Mouse (Mus musculus): ENCODE measurements at regions not wholly inside any gene's neighbourhood (a gene's known extent, or its start where the extent isn't known, plus 50 kb on each side); places are given as distances from the start of the nearest gene placed in this dataset.

GRCm38 (mm10) chr1:185112017-185112399, 91.9 kb upstream of the Rab3gap2 start:
- Histone ChIP-seq H3K4me2 (no peak overlapping the region), H3K9me3 (replicated peaks) (no peaks in the 10 kb centered on the region), H3K27me3 (no peaks in the 10 kb centered on the region), H3K4me3 (replicated peaks) (no peak overlapping the region), H3K27ac (replicated peaks) (no peak overlapping the region), H3K9ac (no peak overlapping the region), H3K4me1 (replicated peaks) (no peaks in the 10 kb centered on the region), H3K36me3 (replicated peaks) (no peaks in the 10 kb centered on the region)
- ATAC-seq (ENCODE audit: insufficient read depth), result no peak
- WGBS (ENCODE audit: insufficient replicate concordance), result 67% methylated on average over 4 of the region's 4 CpGs

GRCm38 (mm10) chr1:185111347-185112016, 92.4 kb upstream of the Rab3gap2 start:
- H3K9me3 ChIP-seq (replicated peaks), result no peaks in the 10 kb centered on the region
- WGBS (ENCODE audit: insufficient replicate concordance), result 62% methylated on average over 10 of the region's 10 CpGs
- no peak for ATAC-seq (ENCODE audit: insufficient read depth)
- no peak overlapping the region for H3K9ac ChIP-seq
- H3K27ac ChIP-seq (replicated peaks), result no peak overlapping the region
- H3K4me1 ChIP-seq (replicated peaks), result no peaks in the 10 kb centered on the region
- no peaks in the 10 kb centered on the region for H3K27me3 ChIP-seq
- no peak overlapping the region for H3K4me3 ChIP-seq (replicated peaks)
- H3K4me2 ChIP-seq, result no peak overlapping the region
- no peaks in the 10 kb centered on the region for H3K36me3 ChIP-seq (replicated peaks)

GRCm38 (mm10) chr1:185104945-185105884, 98.7 kb upstream of the Rab3gap2 start:
- no peaks in the 10 kb centered on the region for H3K36me3 ChIP-seq (replicated peaks)
- H3K27me3 ChIP-seq, result no peaks in the 10 kb centered on the region
- H3K9me3 ChIP-seq (replicated peaks), result no peaks in the 10 kb centered on the region
- H3K4me1 ChIP-seq (replicated peaks), result no peaks in the 10 kb centered on the region
- no peak overlapping the region for H3K9ac ChIP-seq
- WGBS (ENCODE audit: insufficient replicate concordance), result 50% methylated on average over 7 of the region's 7 CpGs
- no peak overlapping the region for H3K4me2 ChIP-seq
- no peak for ATAC-seq (ENCODE audit: insufficient read depth)
- no peak overlapping the region for H3K27ac ChIP-seq (replicated peaks)
- H3K4me3 ChIP-seq (replicated peaks), result no peak overlapping the region

- Histone ChIP-seq H3K9me3 (replicated peaks) (no peaks in the 10 kb centered on the region), H3K27me3 (0 out of 2 replicates have a peak, but pooled peaks cover 4% of the 10 kb centered on the region), H3K4me1 (replicated peaks) (no peaks in the 10 kb centered on the region), H3K4me2 (no peak overlapping the region), H3K27ac (replicated peaks) (no peak overlapping the region), H3K9ac (no peak overlapping the region), H3K4me3 (replicated peaks) (no peak overlapping the region), H3K36me3 (replicated peaks) (no peaks in the 10 kb centered on the region)
- peak; percentile 52; the same call in 1 of the 2 replicates for ATAC-seq (ENCODE audit: insufficient read depth)
- 54% methylated on average over 4 of the region's 4 CpGs for WGBS (ENCODE audit: insufficient replicate concordance)
Observed at GRCm38 (mm10) chr1:185103803-185104202, 100.1 kb upstream of the Rab3gap2 start.

GRCm38 (mm10) chr1:185098975-185099958, 99.9 kb upstream of the Mark1 start:
- Histone ChIP-seq H3K9ac (no peak overlapping the region), H3K4me2 (no peak overlapping the region), H3K4me3 (replicated peaks) (no peak overlapping the region), H3K9me3 (replicated peaks) (no peaks in the 10 kb centered on the region), H3K36me3 (replicated peaks) (no peaks in the 10 kb centered on the region), H3K27me3 (peaks cover 18% of the 10 kb centered on the region; the same call in 1 of the 2 replicates), H3K27ac (replicated peaks) (no peak overlapping the region), H3K4me1 (replicated peaks) (no peaks in the 10 kb centered on the region)
- no peak for ATAC-seq (ENCODE audit: insufficient read depth)
- WGBS (ENCODE audit: insufficient replicate concordance), result 39% methylated on average over 18 of the region's 18 CpGs

GRCm38 (mm10) chr1:185098195-185098974, 99.0 kb upstream of the Mark1 start:
- no peak overlapping the region for H3K4me2 ChIP-seq
- no peak overlapping the region for H3K9ac ChIP-seq

GRCm38 (mm10) chr1:185096741-185097140, 97.4 kb upstream of the Mark1 start:
- no peak for ATAC-seq (ENCODE audit: insufficient read depth)
- Histone ChIP-seq H3K4me3 (replicated peaks) (no peak overlapping the region), H3K9ac (no peak overlapping the region), H3K36me3 (replicated peaks) (no peaks in the 10 kb centered on the region), H3K9me3 (replicated peaks) (no peaks in the 10 kb centered on the region), H3K4me2 (no peak overlapping the region), H3K27me3 (peaks cover 18% of the 10 kb centered on the region; the same call in 1 of the 2 replicates), H3K27ac (replicated peaks) (no peak overlapping the region), H3K4me1 (replicated peaks) (no peaks in the 10 kb centered on the region)
- WGBS (ENCODE audit: insufficient replicate concordance), result 65% methylated on average over 4 of the region's 4 CpGs

More at GRCm38 (mm10) chr1:185098195-185098974, 99.0 kb upstream of the Mark1 start:
- Histone ChIP-seq H3K36me3 (replicated peaks) (no peaks in the 10 kb centered on the region), H3K27me3 (peaks cover 18% of the 10 kb centered on the region; the same call in 1 of the 2 replicates), H3K27ac (replicated peaks) (no peak overlapping the region), H3K9me3 (replicated peaks) (no peaks in the 10 kb centered on the region), H3K4me1 (replicated peaks) (no peaks in the 10 kb centered on the region), H3K4me3 (replicated peaks) (no peak overlapping the region)
- 9% methylated on average over 17 of the region's 17 CpGs for WGBS (ENCODE audit: insufficient replicate concordance)
- no peak for ATAC-seq (ENCODE audit: insufficient read depth)

- Histone ChIP-seq H3K27me3 (0 out of 2 replicates have a peak, but pooled peaks cover 3% of the 10 kb centered on the region), H3K4me2 (no peak overlapping the region), H3K9me3 (replicated peaks) (no peaks in the 10 kb centered on the region), H3K9ac (no peak overlapping the region), H3K36me3 (replicated peaks) (no peaks in the 10 kb centered on the region), H3K4me1 (replicated peaks) (no peaks in the 10 kb centered on the region), H3K27ac (replicated peaks) (no peak overlapping the region), H3K4me3 (replicated peaks) (no peak overlapping the region)
- WGBS (ENCODE audit: insufficient replicate concordance), result 54% methylated on average over 5 of the region's 5 CpGs
- ATAC-seq (ENCODE audit: insufficient read depth), result no peak
Observed at GRCm38 (mm10) chr1:185092757-185093156, 93.4 kb upstream of the Mark1 start.

GRCm38 (mm10) chr1:185091816-185092558, 92.6 kb upstream of the Mark1 start:
- H3K4me3 ChIP-seq (replicated peaks), result no peak overlapping the region
- no peak for ATAC-seq (ENCODE audit: insufficient read depth)
- no peak overlapping the region for H3K4me2 ChIP-seq
- H3K9ac ChIP-seq, result no peak overlapping the region
- H3K9me3 ChIP-seq (replicated peaks), result no peaks in the 10 kb centered on the region
- no peak overlapping the region for H3K27ac ChIP-seq (replicated peaks)
- H3K4me1 ChIP-seq (replicated peaks), result no peaks in the 10 kb centered on the region
- 35% methylated on average over 21 of the region's 21 CpGs for WGBS (ENCODE audit: insufficient replicate concordance)
- H3K27me3 ChIP-seq, result no peaks in the 10 kb centered on the region
- H3K36me3 ChIP-seq (replicated peaks), result no peaks in the 10 kb centered on the region
